Mouse (Mus musculus): ENCODE data around the gene Rdh1. TPM values are rescaled to one million over a fixed set of nuclear protein-coding genes. Genes with fewer than 3 reads are reported as not detected.
"Not testable (repeated sequence)": the region's sequence is repeated elsewhere in the genome, so short reads cannot be mapped to it uniquely, and the experiment has no call there.

The Rdh1 gene
- polyA plus RNA-seq, 1 experiment: 1.3 TPM

DNA sequence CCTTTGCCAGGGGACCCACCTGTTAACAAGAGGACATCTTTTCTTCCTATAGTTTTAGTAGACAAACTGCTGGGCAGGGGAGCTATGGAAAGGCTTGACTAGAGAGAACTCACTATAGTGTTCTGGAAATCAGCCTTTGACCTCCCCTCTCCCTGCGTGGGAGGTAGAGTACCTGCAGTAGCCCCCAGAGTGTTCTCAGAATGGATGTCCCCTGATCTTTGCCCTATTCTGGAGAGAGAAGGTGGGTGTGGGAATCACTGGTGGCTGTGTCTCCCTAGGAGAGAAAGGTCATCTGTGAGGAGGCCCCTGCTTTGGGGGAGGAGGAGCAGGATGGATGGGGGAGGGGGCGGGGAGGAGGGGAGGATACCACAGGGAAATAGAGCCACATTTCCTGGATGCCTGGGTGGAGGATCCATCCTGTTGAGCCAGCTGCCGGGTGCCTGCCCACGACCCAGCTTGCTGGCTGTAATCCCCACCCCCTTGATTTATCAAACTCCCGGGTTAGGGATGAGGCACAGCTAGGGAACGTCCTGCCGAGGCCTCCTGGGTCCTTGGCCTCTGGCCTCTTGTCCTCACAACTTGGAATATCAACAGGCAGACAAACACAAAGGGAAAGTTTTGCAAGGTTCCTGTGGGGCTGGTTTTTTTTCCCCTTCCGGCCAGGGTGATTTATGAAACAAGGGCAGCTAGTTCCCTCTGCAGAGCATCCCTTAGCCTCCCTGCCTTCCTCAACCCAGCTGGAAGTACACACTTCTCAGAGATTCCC is 10.5 kb upstream of the Rdh1 start:
- Histone ChIP-seq H3K36me3 (ENCODE audit: control insufficient read depth, insufficient read depth, low read length) (no peaks in the 10 kb centered on the region), H3K4me3 (ENCODE audit: insufficient read depth, low read depth, low read length) (no peak overlapping the region), H3K4me1 (ENCODE audit: control insufficient read depth, insufficient read depth, low read length) (peaks cover 19% of the 10 kb centered on the region), H3K27me3 (replicated peaks; ENCODE audit: control insufficient read depth, insufficient read depth, low read length) (no peaks in the 10 kb centered on the region), H3K27ac (ENCODE audit: insufficient read depth, low read depth, low read length) (peak overlapping the region; percentile 26)
- DNase-seq: peak; percentile 89
- 16% methylated on average over 8 of the region's 8 CpGs for WGBS
- TF ChIP-seq POLR2A (IDR thresholded peaks at IDR 0.05; ENCODE audit: low read depth, low read length) (no peak), CTCF (conservative IDR thresholded peaks at IDR 0.05; ENCODE audit: insufficient read depth, insufficient read length, low read depth, low read length) (no peak)

DNA sequence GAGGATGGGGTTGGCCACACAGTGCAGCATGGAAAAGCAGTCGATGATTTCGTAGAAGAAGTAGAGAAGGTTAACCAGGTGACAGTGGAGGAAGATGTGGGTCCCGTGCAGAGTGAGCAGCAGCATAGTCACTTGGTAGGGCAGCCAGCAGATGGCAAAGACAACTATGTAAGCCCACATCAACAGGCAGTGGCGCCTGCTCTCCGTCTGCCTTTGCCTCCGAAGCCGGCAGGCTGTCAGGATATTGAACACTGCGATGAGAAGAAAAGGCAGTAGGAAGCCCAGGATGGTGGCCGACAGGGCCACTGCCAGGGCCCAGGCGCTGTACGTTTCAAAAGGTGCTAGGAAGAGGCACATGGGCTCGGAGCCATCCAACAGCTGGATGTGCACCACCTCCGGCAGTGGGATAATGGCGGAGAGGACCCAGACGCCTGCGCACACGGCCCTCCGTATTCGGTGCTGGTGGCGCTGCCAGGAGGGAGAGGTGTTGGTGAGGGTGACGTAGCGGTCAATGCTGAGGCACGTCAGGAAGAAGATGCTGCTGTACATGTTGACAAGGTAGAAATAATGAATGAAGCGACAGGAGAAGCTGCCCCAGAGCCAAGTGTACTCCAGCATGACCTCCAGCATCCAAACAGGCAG is 9.3 kb upstream of the Rdh1 start:
- no peak for TF ChIP-seq POLR2A (IDR thresholded peaks at IDR 0.05; ENCODE audit: low read depth, low read length)
- peak overlapping the region; percentile 31 for H3K27ac ChIP-seq (ENCODE audit: insufficient read depth, low read depth, low read length)

DNA sequence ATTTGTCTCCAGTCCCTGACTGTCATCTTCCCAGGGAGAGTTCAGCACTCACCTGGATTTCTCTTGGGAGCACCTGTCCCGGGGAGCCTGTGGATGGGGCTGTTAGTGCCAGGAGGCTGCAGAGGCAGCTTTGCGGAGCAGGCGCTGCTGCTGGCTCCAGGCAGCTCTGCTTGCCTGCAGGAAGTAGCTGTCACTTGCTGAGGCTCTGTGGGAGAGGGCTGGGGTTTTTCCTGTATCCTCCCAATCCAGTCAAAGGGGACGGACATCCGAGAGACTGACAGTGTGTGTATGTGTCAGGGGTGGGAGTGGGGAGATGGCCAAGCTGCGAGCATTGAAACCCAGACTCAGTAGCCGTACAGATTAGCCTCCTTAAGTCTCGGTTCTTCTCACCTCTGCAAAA is 8.0 kb upstream of the Rdh1 start, which contains the start of gene Gpr182:
Gene Gpr182 (minus strand): TSS at position 185 of the 400 bp plus-strand sequence.
- DNase-seq: peak; percentile 79
- Histone ChIP-seq H3K27ac (ENCODE audit: insufficient read depth, low read depth, low read length) (peak within 1 kb of the TSS; percentile 37; the same call in 1 of the 2 replicates), H3K36me3 (ENCODE audit: control insufficient read depth, insufficient read depth, low read length) (no peaks in the 10 kb centered on the region), H3K27me3 (replicated peaks; ENCODE audit: control insufficient read depth, insufficient read depth, low read length) (no peaks in the 10 kb centered on the region), H3K4me3 (ENCODE audit: insufficient read depth, low read depth, low read length) (peak within 1 kb of the TSS; percentile 51), H3K4me1 (ENCODE audit: control insufficient read depth, insufficient read depth, low read length) (peaks cover 23% of the 10 kb centered on the region)
- TF ChIP-seq POLR2A (IDR thresholded peaks at IDR 0.05; ENCODE audit: low read depth, low read length) (peak; percentile 24), CTCF (conservative IDR thresholded peaks at IDR 0.05; ENCODE audit: insufficient read depth, insufficient read length, low read depth, low read length) (no peak)
- 58% methylated on average over 8 of the region's 8 CpGs for WGBS

More for the DNA sequence above, 9.3 kb upstream of the Rdh1 start:
- Histone ChIP-seq H3K27me3 (replicated peaks; ENCODE audit: control insufficient read depth, insufficient read depth, low read length) (no peaks in the 10 kb centered on the region), H3K4me3 (ENCODE audit: insufficient read depth, low read depth, low read length) (peak overlapping the region; percentile 30), H3K36me3 (ENCODE audit: control insufficient read depth, insufficient read depth, low read length) (no peaks in the 10 kb centered on the region), H3K4me1 (ENCODE audit: control insufficient read depth, insufficient read depth, low read length) (peaks cover 27% of the 10 kb centered on the region)
- WGBS: 69% methylated on average over 24 of the region's 24 CpGs
- DNase-seq: peak; percentile 27

DNA sequence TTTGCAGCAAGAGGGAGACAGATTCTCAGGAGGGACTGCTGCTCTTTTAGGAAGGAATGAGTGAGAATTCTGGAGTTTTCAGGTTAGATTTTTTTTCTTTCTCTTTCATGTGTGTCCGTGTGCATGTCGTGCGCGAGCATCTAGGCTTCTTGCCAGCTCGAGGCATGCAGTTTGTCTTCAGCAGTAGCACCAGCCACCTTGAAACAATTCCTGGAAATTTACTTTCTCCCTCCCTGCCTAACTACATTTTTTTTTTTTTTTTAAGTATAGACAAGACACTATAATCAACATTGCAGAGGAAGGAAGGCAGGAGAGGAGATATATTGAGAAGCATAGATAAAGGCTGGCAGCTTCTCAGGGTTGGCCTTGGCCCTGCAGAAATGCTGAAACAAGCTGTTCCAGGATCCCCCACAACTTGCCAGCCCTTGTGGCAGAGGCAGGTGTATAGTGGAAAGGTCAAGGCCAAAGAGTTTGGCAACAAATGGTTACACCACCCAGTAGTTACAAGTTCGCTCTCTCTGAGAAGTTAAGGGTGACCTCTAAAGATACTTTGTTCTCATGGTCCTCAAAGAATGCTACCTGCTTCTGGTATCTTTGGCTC is 4.9 kb upstream of the Rdh1 start:
- Histone ChIP-seq H3K27ac (ENCODE audit: insufficient read depth, low read depth, low read length) (peak overlapping the region; percentile 65), H3K4me3 (ENCODE audit: insufficient read depth, low read depth, low read length) (no peak overlapping the region), H3K4me1 (ENCODE audit: control insufficient read depth, insufficient read depth, low read length) (peaks cover 9% of the 10 kb centered on the region), H3K36me3 (ENCODE audit: control insufficient read depth, insufficient read depth, low read length) (no peaks in the 10 kb centered on the region), H3K27me3 (replicated peaks; ENCODE audit: control insufficient read depth, insufficient read depth, low read length) (no peaks in the 10 kb centered on the region)
- peak; percentile 75 for DNase-seq
- 18% methylated on average over 6 of the region's 6 CpGs for WGBS
- no peak for TF ChIP-seq CTCF (conservative IDR thresholded peaks at IDR 0.05; ENCODE audit: insufficient read depth, insufficient read length, low read depth, low read length)
- TF ChIP-seq POLR2A (IDR thresholded peaks at IDR 0.05; ENCODE audit: low read depth, low read length): no peak

DNA sequence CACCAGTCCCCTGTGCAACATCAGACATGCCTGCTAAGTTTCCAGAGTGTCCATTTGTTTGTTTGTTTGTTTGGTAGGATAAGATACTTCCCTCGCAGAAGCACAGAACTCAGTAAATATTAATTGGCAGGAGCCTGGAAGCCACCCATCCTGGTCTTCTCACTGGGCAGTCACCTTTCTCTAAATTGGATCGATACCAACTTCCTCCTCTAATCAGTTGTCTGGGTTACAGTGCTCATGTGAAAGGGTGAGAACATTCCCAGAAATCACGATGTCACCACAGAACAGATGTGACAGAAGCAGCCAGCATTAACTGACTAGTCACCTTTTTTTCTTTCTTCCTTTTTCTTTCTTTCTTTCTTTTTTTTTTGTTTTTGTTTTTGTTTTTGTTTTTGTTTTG is 4.3 kb upstream of the Rdh1 start:
- 20% methylated on average over 3 of the region's 3 CpGs for WGBS
- TF ChIP-seq POLR2A (IDR thresholded peaks at IDR 0.05; ENCODE audit: low read depth, low read length): no peak
- no peak for TF ChIP-seq CTCF (conservative IDR thresholded peaks at IDR 0.05; ENCODE audit: insufficient read depth, insufficient read length, low read depth, low read length)

DNA sequence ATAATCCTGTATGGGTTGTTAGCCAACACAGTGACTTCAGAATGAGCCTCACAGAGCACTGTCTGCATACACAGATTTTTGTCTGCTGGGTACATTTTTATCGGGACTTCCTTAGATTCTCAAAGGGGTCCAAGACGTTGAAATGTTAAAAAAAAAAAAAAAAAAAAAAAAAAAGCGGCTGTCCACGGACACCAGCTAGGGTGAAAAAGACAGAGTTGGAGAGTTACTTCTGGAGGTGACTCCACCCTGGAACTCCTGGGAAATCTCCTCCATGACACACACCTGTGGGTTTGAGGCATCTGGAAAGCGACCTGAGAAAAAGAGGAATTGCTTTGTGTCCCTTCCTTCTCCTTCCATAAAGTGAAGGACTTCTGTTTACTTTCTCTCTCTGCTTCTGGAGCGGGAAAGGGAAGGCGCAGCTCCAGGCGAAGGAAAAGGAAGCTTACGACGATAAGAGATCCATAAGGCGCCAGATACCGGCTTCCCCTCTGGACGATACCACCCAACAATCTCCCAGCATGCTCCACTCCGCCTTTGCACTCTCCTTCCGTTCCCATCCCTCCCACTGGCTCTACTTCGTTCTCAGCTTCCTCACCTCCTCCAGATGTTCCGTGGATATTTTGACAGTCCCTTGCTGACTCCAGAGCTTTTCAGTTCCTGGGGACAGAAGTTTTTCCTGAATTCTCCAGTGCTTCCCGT is 3.6 kb upstream of the Rdh1 start:
- Histone ChIP-seq H3K4me1 (ENCODE audit: control insufficient read depth, insufficient read depth, low read length) (peaks cover 9% of the 10 kb centered on the region), H3K4me3 (ENCODE audit: insufficient read depth, low read depth, low read length) (peak overlapping the region; percentile 11; the same call in 1 of the 2 replicates), H3K27me3 (replicated peaks; ENCODE audit: control insufficient read depth, insufficient read depth, low read length) (no peaks in the 10 kb centered on the region), H3K27ac (ENCODE audit: insufficient read depth, low read depth, low read length) (no peak overlapping the region), H3K36me3 (ENCODE audit: control insufficient read depth, insufficient read depth, low read length) (no peaks in the 10 kb centered on the region)
- 61% methylated on average over 18 of the region's 18 CpGs for WGBS
- peak; percentile 32 for DNase-seq
- TF ChIP-seq CTCF (conservative IDR thresholded peaks at IDR 0.05; ENCODE audit: insufficient read depth, insufficient read length, low read depth, low read length): no peak
- no peak for TF ChIP-seq POLR2A (IDR thresholded peaks at IDR 0.05; ENCODE audit: low read depth, low read length)

More for the DNA sequence above, 4.3 kb upstream of the Rdh1 start:
- Histone ChIP-seq H3K36me3 (ENCODE audit: control insufficient read depth, insufficient read depth, low read length) (no peaks in the 10 kb centered on the region), H3K27ac (ENCODE audit: insufficient read depth, low read depth, low read length) (peak overlapping the region; percentile 65), H3K4me3 (ENCODE audit: insufficient read depth, low read depth, low read length) (no peak overlapping the region), H3K27me3 (replicated peaks; ENCODE audit: control insufficient read depth, insufficient read depth, low read length) (no peaks in the 10 kb centered on the region), H3K4me1 (ENCODE audit: control insufficient read depth, insufficient read depth, low read length) (peaks cover 9% of the 10 kb centered on the region)
- peak; percentile 58 for DNase-seq

DNA sequence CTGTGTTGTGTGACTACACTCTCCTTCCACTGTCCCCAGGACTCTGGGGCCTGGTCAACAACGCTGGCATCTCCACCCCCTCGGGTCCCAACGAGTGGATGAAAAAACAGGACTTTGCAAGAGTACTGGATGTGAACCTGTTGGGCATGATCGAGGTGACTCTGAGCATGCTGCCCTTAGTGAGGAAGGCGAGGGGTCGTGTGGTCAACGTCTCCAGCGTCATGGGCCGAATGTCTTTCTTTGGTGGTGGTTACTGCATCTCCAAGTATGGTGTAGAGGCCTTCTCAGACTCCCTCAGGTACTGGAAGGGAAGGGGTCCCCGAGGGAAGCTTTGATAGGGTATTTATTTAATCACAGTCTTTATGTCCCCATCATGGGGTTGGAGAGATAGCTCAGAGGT is 3.4 kb downstream of the Rdh1 start:
- not testable (repeated sequence) for H3K36me3 ChIP-seq (ENCODE audit: control insufficient read depth, insufficient read depth, low read length); H3K27ac ChIP-seq (ENCODE audit: insufficient read depth, low read depth, low read length); H3K27me3 ChIP-seq (replicated peaks; ENCODE audit: control insufficient read depth, insufficient read depth, low read length); DNase-seq; H3K4me3 ChIP-seq (ENCODE audit: insufficient read depth, low read depth, low read length); H3K4me1 ChIP-seq (ENCODE audit: control insufficient read depth, insufficient read depth, low read length)
- 91% methylated on average over 10 of the region's 10 CpGs for WGBS
